Mouse (Mus musculus): ENCODE results near the gene Galc.

Galc gene

DNA sequence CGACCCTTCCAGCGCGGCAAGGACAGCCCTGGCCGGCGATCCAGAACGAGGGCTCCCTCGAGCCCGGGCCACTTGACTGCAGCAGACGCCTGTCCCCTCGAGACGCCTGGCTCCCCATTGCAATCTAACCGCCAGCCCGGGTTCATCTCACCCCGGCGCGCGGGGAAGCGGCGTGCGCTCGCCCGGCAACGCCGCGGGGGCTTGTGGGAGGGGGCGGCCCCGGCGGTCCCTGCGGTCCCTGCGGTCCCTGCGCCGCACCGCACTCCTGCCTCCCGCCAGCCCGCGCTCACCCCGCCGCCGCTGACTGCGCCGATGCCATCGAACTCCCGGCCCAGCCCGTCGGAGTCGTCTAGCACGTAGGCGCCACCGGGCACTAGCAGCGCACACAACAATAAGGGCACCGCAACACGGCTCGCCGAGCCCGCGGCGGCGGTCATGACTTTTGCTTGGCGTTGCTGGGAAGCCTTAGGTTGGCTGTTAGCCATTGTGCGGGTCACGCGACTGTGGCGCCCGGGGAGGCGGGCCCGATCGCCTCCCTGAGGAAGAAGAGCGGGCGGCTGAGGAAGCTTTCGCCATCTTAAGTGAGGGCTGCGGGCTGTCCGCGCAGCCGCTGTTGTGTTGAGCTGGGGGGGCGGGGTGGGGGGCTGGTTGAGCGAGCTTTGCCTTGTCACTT is at the start of gene Galc:
TSS of gene Galc (minus strand) at position 615 of the 673 bp plus-strand sequence.
- peak; percentile 88 for DNase-seq (ENCODE audit: low spot score)

GRCm38 (mm10) chr12:98307179-98307915 is 48.1 kb upstream of the Galc start:
- DNase-seq (ENCODE audit: low spot score), result no peak

DNA sequence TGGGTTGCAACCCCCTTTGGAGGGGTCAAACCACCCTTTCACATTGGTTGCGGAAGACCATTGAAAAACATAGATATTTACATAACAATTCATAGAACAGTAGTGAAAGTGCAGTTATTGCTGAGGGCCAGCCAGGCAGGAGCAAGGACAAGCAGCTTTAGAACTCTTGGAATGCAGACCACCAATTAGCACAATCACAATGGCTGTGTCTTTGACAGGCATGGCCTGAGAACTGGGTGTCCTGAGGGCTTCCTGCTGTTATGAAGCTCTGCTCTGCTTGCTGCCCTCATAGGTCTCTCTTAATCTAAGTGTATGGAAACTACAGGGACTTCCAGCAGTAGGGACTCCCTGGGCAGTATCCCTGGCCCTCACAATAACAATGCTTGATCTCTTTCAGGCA is 43.8 kb upstream of the Galc start:
- DNase-seq (ENCODE audit: low spot score), result no peak

- no peak for DNase-seq (ENCODE audit: low spot score)
These were observed 42.7 kb upstream of the Galc start for GRCm38 (mm10) chr12:98301980-98302379.

DNA sequence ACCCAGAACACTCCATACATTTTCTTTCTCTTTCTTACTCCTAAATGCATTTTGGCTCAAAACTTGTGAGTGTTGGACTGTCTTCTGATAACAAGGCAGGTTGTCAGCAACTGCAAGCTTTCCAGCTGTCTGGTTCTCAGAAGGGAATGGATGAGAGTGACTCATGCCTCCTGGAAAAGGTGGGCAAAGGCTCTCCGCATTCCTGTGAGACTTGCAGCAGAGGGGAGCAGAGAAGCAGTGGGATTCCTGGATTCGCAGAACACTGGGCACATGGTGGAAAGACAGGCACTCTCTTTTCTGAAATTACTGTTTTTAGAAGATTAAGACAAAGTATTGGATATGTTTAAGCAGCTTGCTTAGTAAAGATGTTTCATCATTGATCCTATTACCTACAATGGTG is 35.0 kb upstream of the Galc start:
- no peak for DNase-seq (ENCODE audit: low spot score)

- no peak for DNase-seq (ENCODE audit: low spot score)
These were observed 33.0 kb upstream of the Galc start for GRCm38 (mm10) chr12:98292278-98292677.

GRCm38 (mm10) chr12:98290475-98290874 is 31.2 kb upstream of the Galc start:
- no peak for DNase-seq (ENCODE audit: low spot score)

- DNase-seq (ENCODE audit: low spot score), result no peak
These were observed 25.2 kb upstream of the Galc start for GRCm38 (mm10) chr12:98284477-98284876.

GRCm38 (mm10) chr12:98283487-98283860 is 24.2 kb upstream of the Galc start:
- peak; percentile 34 for DNase-seq (ENCODE audit: low spot score)

GRCm38 (mm10) chr12:98282776-98283486 is 23.7 kb upstream of the Galc start:
- no peak for DNase-seq (ENCODE audit: low spot score)

DNA sequence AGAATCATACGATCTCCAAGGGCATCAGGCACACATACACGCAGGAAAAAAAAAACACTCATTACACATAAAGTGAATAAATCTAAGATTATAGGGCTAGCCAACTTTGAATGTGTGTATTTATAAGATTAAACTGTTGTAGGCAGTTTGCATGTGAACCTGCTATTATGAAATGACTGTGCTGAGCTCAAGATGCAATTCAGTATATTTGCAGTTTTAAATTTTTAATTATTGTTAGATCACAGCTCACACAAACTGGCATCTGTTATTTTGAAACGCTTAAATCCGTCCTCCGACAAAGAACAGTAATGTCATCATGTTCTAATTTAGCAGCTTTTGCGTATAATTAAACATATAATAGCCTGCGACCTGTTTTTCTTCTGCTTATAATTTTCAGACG is 21.7 kb upstream of the Galc start:
- DNase-seq (ENCODE audit: low spot score), result no peak

GRCm38 (mm10) chr12:98280530-98280929 is 21.3 kb upstream of the Galc start:
- peak; percentile 41 for DNase-seq (ENCODE audit: low spot score)

GRCm38 (mm10) chr12:98272433-98272832 is 13.2 kb upstream of the Galc start:
- DNase-seq (ENCODE audit: low spot score), result no peak

DNA sequence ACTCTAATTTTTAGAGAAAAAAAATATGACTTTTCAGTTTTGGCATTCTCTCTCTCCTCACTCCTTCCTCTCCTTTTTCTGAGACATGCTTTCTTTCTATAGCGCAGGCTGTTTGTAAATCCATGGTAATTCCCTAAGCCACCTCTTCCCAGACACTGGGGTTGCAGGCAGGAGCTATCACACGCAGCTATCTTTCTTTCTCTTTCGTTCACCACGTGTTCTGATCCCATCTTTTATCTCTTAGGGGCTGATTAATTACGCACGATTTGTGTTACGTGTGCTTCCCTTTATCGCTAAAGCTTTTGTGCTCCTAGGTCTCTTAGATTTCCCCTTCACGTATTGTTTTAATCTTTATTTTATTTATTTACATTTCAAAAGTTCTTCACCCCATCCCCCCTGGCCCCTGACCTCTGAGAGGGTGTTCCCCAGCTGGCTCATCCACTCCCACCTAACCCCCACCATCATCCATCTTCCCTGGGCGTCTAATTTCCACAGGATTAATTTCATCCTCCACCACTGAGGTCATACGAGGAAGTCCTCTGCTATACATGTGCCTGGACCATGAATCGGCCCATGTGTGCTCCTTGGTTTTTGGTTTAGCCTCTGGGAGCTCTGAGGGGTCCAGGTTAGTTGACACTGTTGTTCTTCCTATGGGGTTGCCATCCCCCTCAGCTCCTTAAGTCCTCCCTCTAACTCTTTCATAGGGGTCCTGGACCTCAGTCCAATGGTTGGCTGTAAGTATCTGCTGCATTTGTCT is 11.7 kb upstream of the Galc start:
- no peak for DNase-seq (ENCODE audit: low spot score)

DNA sequence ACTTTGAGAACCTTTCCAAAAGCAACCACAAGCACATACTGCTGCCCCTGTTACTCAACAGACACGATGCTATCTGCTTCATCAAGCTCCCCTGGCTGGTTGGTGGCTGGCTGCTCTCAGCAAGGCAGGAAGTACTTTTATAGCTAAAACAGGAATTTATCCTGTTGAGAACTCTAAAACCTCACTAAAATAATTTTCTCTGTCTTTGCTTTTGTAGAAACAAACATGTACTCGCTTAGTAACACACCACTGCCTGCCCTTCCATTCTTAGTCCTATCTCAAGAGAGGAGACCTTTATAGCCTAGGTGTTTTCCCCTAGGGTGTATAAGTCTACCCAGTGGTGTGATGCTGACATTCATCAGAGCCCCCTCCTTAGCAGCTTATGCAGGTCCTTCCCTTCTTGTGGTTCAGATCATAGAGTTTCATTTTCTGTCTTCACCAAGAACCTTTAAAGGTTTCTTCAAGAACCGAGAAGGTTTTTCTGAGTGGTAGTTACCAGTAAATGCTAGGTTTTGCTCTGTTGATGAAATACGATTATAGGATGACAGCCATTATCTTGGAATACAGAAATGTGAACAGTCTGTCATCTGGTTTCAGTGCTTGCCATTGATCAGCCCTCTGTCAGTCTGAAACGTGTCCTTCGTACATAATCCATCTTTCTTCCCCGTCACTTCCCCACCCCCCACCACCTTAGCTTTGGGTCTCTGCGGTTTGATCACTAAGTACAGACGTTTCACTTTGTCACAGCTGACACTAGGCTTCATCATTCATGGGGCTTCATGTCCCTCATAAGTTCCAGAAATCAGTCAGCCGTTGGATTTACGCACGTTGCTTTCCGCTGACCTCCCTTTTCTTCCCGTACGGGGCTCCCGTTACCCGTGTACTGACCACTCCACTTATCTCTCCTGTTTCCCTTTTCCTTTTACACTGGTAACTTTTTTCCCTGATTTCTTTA is 10.8 kb upstream of the Galc start:
- DNase-seq (ENCODE audit: low spot score), result no peak

DNA sequence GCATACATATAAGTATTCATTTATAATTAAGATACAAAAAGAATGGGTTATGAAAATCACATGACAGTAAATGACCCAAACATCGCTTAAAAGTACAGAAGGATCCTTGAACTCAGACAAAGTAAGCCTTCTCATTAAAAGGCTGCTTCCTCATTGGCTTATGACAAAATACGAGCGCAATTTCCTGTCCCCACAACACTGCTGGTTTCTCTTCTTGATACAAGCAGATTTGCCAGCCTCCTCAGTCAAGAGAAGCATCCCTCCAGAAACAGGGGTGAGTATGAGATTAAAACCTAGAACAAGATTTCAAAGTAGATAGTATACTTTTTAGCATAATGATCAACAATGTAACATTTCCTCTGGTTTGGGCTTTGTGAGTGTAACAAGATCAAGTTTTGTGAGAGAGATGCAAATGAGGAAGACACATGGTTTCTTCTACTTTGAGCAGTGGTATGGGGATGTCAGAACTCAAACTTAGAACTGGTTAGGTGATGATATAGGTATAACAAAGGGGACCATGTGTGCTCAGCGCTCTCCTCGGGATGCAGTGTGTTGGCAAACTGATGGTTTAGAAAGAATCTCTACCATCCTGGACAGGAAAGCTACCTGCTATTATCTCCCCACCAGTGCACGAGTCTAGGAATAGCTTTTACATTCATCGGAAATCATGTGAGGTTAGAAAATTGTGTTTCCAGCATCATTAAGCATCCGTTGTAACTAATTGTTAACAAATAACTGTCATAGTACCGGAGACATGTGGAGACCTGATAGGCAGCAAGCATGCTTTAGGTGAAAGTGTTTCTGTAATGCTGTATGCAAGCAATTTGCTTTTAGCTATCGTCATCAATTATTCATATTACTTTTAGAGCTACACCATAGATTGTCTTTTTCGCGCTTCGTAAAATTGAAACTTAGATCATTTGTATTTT is 9.4 kb upstream of the Galc start, which contains the start of gene Gpr65:
TSS of gene Gpr65 (plus strand) at position 195 of the 929 bp plus-strand sequence.
- DNase-seq (ENCODE audit: low spot score), result no peak

DNA sequence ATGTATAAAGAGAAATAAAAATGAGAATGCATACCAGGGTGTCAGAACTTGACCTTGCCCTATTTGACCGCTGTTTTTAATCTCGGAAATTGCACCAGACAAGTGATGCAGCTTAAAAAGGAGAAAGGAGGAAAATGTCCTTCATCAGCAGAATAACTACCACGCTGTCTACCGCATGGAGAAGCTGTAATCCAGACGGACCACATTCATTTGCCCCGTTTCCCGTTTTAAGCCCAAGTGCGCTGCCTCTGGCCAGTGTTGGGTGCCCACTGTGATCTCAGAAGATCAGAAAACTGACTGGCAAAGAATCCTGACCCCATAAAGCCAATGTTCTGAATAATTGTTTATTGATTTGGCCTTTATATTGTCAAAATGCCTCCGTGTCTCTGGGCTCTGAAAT is 6.4 kb upstream of the Galc start:
- no peak for DNase-seq (ENCODE audit: low spot score)

DNA sequence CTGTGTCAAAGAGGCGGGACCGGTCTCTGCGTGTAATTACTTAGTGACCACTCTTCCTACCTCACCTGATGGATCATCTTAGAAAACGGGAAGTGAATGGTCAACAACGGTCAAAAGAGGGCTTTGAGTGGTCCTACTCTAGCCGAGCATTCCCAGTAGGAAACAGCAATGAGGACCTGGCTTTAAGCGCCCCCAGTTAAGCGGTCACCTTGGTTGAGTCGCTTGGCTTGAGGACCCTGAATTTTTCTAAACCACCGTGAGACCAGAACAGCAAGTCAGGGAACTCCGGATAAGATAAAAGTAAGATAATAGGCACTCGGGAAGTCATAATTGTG is 226 bp upstream of the Galc start:
- DNase-seq (ENCODE audit: low spot score), result no peak

- no peak for DNase-seq (ENCODE audit: low spot score)
These were observed 851 bp downstream of the Galc start for GRCm38 (mm10) chr12:98258371-98258844.

All from lung, postnatal 25 days (tissue).